Mouse (Mus musculus): ENCODE results near the gene Fam163b.

Gene Fam163b

DNA sequence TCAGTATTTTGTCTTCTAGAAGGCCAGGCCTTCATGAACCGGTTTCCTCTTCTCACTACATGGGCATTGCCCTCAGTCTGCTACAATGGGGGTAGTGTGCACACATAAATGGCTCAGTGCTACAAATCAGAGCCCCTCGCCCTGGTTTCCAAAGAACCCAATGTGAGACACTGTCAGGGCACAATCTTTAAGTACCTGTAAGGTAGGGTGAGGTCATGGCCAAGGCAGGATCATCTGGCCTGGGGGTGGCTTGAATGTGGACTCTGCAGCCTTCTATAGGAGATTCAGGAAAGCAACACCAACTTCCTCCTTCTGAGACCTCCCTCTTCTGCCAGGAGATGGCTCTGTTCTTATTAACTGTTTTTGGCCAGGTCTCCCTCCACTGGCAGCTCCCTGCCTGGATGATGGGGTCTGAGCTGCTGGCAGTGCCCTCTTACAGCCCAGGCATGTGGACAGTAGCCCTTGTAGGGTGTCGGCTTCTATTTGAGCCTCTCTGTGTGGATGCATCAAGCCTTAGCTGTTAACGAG, 55.7 kb downstream of the Fam163b start:
- H3K27me3 ChIP-seq (ENCODE audit: control insufficient read depth, insufficient read depth, low read length, poor library complexity, severe bottlenecking) = no peaks in the 10 kb centered on the region
- no peaks in the 10 kb centered on the region for H3K36me3 ChIP-seq (ENCODE audit: control insufficient read depth, insufficient read depth, low read length, poor library complexity, severe bottlenecking)
- peak; percentile 20 for DNase-seq (ENCODE audit: low read depth, low spot score)

DNA sequence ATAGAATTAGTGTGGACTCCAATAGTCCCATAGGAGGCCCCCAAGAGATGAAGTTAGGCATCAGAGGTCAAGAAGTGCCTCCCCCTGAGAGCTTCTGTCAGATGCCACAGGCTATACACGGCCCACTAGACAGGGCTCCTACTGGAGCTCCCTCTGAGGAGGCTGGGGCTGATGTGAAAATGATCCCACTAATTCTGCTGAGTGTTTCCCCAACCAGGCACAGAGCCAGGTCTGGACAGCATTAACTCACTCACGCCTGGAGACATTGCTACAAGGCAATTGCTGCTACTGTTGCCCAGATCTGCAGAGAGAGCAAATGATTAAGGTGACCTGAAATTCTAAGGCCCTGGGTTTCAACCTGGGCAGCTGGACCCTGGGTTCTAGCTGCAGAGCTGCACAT, 56.5 kb downstream of the Fam163b start:
- no peaks in the 10 kb centered on the region for H3K27me3 ChIP-seq (ENCODE audit: control insufficient read depth, insufficient read depth, low read length, poor library complexity, severe bottlenecking)
- no peak for DNase-seq (ENCODE audit: low read depth, low spot score)
- no peaks in the 10 kb centered on the region for H3K36me3 ChIP-seq (ENCODE audit: control insufficient read depth, insufficient read depth, low read length, poor library complexity, severe bottlenecking)

DNA sequence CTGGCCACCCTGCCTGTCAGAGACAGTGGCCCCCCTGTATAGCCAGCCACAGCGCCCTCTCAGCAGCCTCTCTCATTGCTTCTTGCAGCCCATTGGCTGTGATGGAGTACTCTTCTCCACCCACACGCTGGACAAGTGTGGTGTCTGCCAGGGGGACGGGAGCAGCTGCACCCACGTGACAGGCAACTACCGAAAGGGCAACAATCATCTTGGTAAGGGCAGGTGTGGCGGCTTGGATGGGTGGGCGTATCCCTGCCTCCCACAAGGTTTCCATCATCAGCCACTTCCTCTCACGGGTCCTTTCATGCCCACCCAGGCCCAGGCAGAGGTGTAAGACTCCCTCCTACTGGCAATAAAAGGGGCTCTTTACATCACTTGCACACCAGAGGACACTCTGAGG, 57.3 kb downstream of the Fam163b start:
- DNase-seq (ENCODE audit: low read depth, low spot score) = no peak
- no peaks in the 10 kb centered on the region for H3K36me3 ChIP-seq (ENCODE audit: control insufficient read depth, insufficient read depth, low read length, poor library complexity, severe bottlenecking)
- no peaks in the 10 kb centered on the region for H3K27me3 ChIP-seq (ENCODE audit: control insufficient read depth, insufficient read depth, low read length, poor library complexity, severe bottlenecking)

DNA sequence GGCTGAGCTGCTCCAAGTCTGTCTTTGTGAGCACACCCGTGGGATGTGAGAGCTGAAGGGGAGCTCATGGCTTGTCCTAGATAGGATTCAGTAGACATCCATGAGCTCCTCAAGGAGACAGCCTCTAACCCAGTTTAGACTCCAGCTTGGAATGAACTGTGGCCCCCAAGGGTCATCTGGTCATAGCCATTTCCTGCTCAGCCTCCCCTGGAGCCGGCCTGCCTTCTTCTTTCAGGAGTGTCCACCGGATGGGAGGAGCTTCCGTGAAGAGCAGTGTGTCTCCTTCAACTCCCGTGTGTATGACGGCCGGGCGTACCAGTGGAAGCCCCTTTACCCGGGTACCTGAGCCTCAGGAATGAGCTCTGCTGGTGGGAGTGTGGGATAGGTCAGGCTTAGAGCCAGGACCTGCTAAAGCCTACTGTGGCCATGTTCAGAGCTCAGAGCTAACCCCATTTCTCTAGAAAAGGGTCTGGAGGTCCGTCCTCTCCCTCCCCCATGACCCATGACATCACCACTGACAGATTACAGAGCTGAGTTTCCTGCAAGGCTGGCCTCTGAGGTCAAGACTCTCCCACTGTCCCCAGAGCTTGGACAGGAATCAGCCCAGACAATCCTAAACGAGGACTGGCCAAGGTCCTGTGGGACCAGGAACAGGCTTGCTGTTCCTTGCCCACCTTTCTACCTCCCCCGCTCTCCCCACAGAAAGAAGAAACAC, 58.4 kb downstream of the Fam163b start:
- H3K36me3 ChIP-seq (ENCODE audit: control insufficient read depth, insufficient read depth, low read length, poor library complexity, severe bottlenecking) = no peaks in the 10 kb centered on the region
- H3K27me3 ChIP-seq (ENCODE audit: control insufficient read depth, insufficient read depth, low read length, poor library complexity, severe bottlenecking) = no peaks in the 10 kb centered on the region
- no peak for DNase-seq (ENCODE audit: low read depth, low spot score)

DNA sequence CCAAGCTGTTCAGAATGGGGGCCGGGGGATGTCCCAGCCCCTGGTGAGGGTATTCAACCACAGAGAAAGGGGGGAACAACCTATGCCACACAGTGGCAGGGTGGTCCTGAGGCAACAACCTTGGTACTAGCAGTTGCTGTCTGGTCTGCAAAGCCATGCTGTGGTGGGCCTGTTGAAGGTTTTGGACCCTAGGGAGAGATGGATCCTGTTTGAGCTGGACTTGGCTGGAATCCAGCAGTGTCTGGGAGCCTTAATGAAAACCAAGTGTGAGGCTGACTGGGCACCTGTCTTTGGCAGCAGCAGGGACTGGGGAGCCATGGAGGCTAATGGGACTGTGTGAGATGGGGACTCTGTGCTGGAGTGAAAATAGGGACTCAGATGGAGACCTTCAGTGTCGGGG, 62.6 kb downstream of the Fam163b start:
- H3K36me3 ChIP-seq (ENCODE audit: control insufficient read depth, insufficient read depth, low read length, poor library complexity, severe bottlenecking) = no peaks in the 10 kb centered on the region
- no peak for DNase-seq (ENCODE audit: low read depth, low spot score)
- H3K27me3 ChIP-seq (ENCODE audit: control insufficient read depth, insufficient read depth, low read length, poor library complexity, severe bottlenecking) = no peaks in the 10 kb centered on the region

DNA sequence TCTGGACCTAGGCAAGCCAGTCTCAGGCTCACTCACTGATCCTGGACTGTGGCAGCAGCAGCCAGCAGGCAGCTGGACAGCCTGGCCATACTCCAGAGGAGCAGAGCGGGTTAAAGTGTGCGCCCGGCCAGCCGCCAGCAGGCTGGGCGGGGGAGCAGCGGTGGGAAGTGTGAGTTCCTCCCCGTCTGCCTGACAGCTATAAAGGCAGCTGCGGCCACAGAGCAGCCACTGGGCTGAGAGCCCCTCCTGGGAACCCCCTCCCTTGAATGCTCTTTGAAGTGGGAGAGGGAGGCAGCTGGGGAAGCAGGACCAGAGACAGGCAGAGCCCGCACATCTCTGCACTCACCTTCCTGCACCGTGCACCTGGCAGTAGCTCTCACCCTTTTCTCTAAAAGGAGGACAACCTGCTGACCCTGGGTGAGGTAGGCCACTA, 63.1 kb downstream of the Fam163b start, which contains the start of gene Adamtsl2:
Adamtsl2 (plus strand) TSS at position 228 of the 433 bp plus-strand sequence.
- no peak for DNase-seq (ENCODE audit: low read depth, low spot score)
- H3K36me3 ChIP-seq (ENCODE audit: control insufficient read depth, insufficient read depth, low read length, poor library complexity, severe bottlenecking) = no peaks in the 10 kb centered on the region
- no peaks in the 10 kb centered on the region for H3K27me3 ChIP-seq (ENCODE audit: control insufficient read depth, insufficient read depth, low read length, poor library complexity, severe bottlenecking)

DNA sequence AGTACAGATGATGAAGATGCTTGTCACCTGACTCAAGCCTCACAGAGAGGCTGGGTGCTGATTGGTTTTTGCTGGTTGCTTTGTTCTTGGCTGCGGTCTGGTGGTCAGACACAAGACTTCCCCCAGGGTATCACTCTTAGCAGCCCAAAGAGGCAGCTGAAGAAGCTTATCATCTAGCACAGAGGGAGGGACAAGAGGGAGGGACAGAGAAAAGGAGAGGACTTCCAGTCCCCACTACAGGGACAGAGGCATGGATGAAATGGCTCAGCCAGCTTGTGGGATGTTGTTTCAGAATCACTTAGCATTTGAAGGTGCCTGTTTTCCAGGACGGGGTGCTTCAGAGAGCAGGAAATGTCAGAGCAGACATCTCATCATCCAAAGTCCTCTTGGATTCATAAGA, 64.0 kb downstream of the Fam163b start:
- DNase-seq (ENCODE audit: low read depth, low spot score) = peak; percentile 19
- H3K27me3 ChIP-seq (ENCODE audit: control insufficient read depth, insufficient read depth, low read length, poor library complexity, severe bottlenecking) = no peaks in the 10 kb centered on the region

DNA sequence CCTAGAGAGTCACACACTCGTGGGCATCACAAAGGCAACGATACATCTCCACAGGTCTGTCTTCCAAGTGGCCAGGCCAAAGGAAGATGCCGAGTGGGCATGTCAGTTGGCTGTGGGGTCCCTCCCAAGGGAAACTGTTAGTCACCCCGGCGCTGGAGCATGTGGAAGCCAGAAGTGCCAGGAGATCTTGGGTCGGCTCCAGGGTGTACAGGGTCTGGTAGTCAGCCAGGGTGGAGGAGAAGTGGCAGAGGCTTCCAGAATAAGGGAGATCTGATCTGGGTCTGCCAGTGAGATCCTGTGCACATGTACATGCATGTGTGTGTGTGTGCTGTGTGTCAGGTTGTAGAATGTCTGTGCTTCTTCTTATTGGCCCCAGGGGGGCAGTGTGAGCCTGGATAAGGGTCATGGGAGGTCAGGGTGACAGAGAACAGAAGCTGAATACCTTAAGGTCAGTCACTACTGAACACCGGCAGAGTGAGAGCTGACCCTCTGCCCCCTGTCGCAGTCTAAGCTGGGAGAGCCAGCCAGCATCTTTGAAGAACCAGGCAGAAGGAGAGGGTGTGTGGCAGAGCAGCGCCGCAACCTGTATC, 64.5 kb downstream of the Fam163b start:
- DNase-seq (ENCODE audit: low read depth, low spot score) = peak; percentile 62
- H3K36me3 ChIP-seq (ENCODE audit: control insufficient read depth, insufficient read depth, low read length, poor library complexity, severe bottlenecking) = no peaks in the 10 kb centered on the region

More for the DNA sequence above, 64.0 kb downstream of the Fam163b start:
- H3K36me3 ChIP-seq (ENCODE audit: control insufficient read depth, insufficient read depth, low read length, poor library complexity, severe bottlenecking) = no peaks in the 10 kb centered on the region

DNA sequence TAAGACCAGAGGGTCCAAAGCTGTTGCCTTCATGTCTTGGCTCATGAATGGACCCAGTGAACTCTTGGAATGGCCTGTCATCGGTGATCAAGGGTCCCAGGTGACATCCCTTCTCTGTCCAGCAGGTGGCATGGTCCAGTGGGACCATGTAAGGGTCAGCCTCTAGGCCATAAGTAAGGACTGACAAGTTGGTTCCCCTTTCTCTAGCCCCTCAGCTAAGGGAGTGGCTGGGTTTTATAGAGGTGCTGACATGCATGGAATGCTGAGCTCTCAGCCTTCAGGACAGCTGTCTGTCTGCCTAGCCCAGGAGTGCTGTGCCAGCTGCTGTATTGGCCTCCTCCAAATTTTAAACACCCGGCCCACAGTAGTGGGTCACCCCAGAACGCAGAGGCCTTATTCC, 66.8 kb downstream of the Fam163b start:
- H3K27me3 ChIP-seq (ENCODE audit: control insufficient read depth, insufficient read depth, low read length, poor library complexity, severe bottlenecking) = no peaks in the 10 kb centered on the region
- peak; percentile 73 for DNase-seq (ENCODE audit: low read depth, low spot score)
- no peaks in the 10 kb centered on the region for H3K36me3 ChIP-seq (ENCODE audit: control insufficient read depth, insufficient read depth, low read length, poor library complexity, severe bottlenecking)

More for the DNA sequence above, 64.5 kb downstream of the Fam163b start:
- no peaks in the 10 kb centered on the region for H3K27me3 ChIP-seq (ENCODE audit: control insufficient read depth, insufficient read depth, low read length, poor library complexity, severe bottlenecking)

DNA sequence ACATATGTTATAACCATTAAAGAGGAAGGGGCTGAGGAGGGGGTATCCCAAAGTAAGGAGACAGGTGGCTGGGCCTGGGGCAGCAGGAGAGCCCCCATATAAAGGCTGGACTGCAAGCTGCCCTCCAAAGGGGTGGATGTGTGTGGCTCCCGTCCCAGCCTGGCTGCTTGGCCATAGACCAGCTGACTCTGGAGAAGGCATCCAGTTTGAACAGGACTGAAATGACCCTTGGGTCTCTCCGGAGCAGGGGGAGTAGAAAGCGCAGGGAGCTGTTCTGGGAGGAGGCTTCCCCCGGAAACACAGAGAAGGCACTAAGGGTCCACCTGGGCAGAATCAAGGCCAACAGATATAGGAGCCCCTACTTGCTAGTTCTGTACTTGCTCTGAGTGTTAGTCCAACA, 67.5 kb downstream of the Fam163b start:
- DNase-seq (ENCODE audit: low read depth, low spot score) = no peak
- no peaks in the 10 kb centered on the region for H3K27me3 ChIP-seq (ENCODE audit: control insufficient read depth, insufficient read depth, low read length, poor library complexity, severe bottlenecking)
- no peaks in the 10 kb centered on the region for H3K36me3 ChIP-seq (ENCODE audit: control insufficient read depth, insufficient read depth, low read length, poor library complexity, severe bottlenecking)

DNA sequence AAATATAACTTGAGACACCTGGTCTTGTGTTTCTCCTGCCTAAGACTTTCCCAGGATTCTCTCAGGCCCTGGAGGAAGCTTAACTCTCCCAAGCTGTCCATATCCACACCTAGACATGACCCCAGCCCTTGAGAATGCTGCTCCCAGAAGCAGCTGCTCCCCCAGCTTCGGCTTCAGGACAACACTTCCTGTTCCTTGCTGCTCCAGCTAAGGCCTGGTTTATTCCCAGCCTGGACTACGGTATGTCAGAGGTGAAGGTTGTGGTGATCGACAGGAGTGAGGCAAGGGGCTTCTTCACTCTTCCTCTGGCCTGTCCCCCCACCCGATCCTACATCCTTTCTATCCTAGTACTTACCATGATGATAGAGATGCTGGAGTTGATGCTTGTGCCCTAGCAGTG, 68.9 kb downstream of the Fam163b start:
- DNase-seq (ENCODE audit: low read depth, low spot score) = no peak
- Histone ChIP-seq H3K36me3 (ENCODE audit: control insufficient read depth, insufficient read depth, low read length, poor library complexity, severe bottlenecking) (no peaks in the 10 kb centered on the region), H3K27me3 (ENCODE audit: control insufficient read depth, insufficient read depth, low read length, poor library complexity, severe bottlenecking) (no peaks in the 10 kb centered on the region)

DNA sequence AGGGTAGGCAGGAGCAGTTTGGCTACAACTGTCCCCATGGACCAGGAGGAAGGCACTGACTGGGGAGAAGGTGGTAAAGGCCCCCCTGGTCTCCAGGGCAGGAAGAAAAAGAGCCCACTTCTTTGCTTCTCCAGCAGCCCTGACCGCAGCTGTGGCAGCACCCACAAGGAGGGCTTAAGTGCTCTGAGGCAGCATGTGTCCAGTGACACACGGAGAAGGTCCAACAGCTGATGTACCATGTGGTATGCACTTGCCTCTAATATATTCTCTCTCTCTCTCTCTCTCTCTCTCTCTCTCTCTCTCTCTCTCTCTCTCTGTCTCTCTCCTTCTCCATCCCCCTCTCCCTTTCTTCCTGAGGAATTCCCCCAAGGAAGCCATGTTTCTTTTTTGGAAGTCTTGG, 70.3 kb downstream of the Fam163b start, which contains the start of gene Mymk:
Mymk (minus strand) TSS at position 202 of the 400 bp plus-strand sequence.
- H3K36me3 ChIP-seq (ENCODE audit: control insufficient read depth, insufficient read depth, low read length, poor library complexity, severe bottlenecking) = no peaks in the 10 kb centered on the region
- no peak for DNase-seq (ENCODE audit: low read depth, low spot score)
- no peaks in the 10 kb centered on the region for H3K27me3 ChIP-seq (ENCODE audit: control insufficient read depth, insufficient read depth, low read length, poor library complexity, severe bottlenecking)

DNA sequence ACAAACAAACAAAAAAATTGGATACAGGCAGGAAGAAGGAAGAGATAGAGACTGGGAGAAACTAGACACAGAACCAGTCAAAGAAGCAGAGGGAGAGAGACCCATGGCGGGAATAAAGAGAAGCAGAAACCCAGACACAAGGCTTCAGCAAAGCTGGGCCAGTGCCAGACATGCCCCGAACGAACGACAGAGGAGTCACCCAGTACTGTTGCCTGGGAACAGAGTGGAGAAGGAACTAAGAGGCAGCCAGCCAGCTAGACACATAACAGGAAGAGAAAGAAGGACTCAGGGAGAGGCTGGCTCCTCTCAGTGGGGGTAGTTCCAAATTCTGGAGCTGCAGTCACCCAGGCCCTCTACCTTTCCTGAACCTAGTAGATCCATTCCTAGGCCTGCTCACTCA, 71.2 kb downstream of the Fam163b start:
- DNase-seq (ENCODE audit: low read depth, low spot score) = no peak
- Histone ChIP-seq H3K27me3 (ENCODE audit: control insufficient read depth, insufficient read depth, low read length, poor library complexity, severe bottlenecking) (no peaks in the 10 kb centered on the region), H3K36me3 (ENCODE audit: control insufficient read depth, insufficient read depth, low read length, poor library complexity, severe bottlenecking) (no peaks in the 10 kb centered on the region)

DNA sequence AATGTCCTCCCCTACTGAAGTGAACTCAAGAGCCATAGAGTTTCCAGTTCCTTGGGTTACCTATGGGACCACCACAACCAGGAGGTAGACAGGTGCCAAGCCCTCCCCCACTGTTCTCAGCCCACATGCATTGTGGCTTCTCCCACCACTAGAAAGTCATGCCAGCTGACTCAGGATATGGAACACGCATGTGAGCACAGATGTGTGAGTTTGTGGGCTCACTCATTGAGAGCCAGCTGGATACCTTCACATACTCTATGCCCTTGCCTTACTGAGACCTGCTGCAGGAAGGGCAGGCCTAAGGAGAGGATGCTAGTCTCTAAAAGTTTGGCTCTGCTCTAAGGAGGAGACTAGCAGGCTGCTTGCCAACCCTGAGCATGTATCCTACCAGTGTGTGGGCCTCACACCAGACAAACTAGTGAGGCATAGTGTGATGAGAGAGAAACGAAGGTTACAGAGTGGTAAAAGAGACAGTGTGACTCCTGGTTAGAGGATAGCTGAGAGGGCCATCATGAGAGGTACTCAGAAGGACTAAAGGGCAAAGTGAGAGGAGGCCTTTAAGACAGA, 72.0 kb downstream of the Fam163b start:
- Histone ChIP-seq H3K27me3 (ENCODE audit: control insufficient read depth, insufficient read depth, low read length, poor library complexity, severe bottlenecking) (no peaks in the 10 kb centered on the region), H3K36me3 (ENCODE audit: control insufficient read depth, insufficient read depth, low read length, poor library complexity, severe bottlenecking) (no peaks in the 10 kb centered on the region)
- DNase-seq (ENCODE audit: low read depth, low spot score) = no peak

DNA sequence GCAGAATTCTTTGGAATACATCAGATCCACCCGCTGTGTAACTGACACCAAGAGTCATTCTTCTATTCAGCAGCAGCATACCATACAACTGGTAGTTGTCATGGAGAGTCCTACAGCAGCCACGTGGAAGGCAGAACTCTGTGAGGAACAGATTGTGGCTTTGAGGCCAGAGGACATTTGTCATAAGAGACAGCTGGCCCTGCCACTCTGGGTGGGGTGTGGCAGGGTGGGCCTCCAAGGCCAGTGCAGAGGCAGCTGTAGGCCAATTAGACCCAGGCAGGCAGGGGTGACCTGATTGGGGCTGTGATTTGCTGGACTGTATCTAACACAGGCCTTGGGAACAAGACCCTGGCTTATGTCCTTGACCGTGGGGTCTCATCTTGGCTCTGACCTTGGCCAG, 72.6 kb downstream of the Fam163b start:
- DNase-seq (ENCODE audit: low read depth, low spot score) = no peak
- no peaks in the 10 kb centered on the region for H3K36me3 ChIP-seq (ENCODE audit: control insufficient read depth, insufficient read depth, low read length, poor library complexity, severe bottlenecking)

More for the DNA sequence above, 72.6 kb downstream of the Fam163b start:
- no peaks in the 10 kb centered on the region for H3K27me3 ChIP-seq (ENCODE audit: control insufficient read depth, insufficient read depth, low read length, poor library complexity, severe bottlenecking)
